Mouse (Mus musculus): Measurements from ENCODE around the gene Tubd1. TPM values are rescaled to one million over a fixed set of nuclear protein-coding genes. Genes with fewer than 3 reads are reported as not detected.

The Tubd1 gene
- polyA plus RNA-seq, 1 experiment: 6.2 TPM

DNA sequence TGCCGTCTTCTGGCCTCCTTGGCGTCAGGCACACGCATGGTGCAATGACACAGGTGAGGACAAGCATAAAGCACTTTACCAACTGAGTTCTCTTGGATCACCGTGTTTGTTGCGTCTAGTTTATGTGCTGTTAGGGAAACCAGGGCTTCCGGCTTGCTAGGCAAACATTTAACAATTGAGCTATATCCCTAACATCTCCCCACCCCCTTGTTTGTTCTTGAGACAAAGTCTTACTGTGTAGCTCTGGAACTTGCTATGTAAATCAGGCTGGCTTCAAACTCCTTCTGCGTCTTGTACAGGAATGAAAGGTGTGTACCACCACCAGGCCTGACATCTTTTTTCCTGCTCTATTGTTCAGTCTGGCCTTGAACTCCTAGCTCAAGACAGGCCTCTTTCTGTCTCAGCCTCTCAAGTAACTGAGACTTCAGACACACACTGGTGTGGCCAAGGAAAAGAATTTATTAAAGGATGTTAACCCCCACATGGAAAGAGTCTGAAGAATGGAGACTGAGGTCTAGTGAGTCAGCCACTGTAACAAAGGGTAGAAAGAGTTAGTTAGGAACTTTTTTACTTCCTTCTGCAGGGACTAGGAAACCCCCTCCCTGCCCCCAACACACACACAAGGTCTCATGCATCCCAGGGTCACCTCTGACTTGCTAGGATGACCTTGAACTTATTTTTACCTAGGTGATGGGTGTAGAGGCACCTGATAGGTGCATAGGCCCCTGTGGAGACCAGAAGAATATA lies 31.0 kb downstream of the Tubd1 start:
- H3K4me1 ChIP-seq (ENCODE audit: control insufficient read depth, insufficient read depth, low read length): peaks cover 58% of the 10 kb centered on the region
- peak overlapping the region; percentile 83 for H3K27ac ChIP-seq (ENCODE audit: insufficient read depth, low read depth, low read length)
- H3K4me3 ChIP-seq (ENCODE audit: insufficient read depth, low read length): no peak overlapping the region
- TF ChIP-seq CTCF (IDR thresholded peaks at IDR 0.05; ENCODE audit: low read depth, low read length): no peak
- TF ChIP-seq POLR2A (IDR thresholded peaks at IDR 0.05; ENCODE audit: borderline replicate concordance, low read depth, low read length): no peak

DNA sequence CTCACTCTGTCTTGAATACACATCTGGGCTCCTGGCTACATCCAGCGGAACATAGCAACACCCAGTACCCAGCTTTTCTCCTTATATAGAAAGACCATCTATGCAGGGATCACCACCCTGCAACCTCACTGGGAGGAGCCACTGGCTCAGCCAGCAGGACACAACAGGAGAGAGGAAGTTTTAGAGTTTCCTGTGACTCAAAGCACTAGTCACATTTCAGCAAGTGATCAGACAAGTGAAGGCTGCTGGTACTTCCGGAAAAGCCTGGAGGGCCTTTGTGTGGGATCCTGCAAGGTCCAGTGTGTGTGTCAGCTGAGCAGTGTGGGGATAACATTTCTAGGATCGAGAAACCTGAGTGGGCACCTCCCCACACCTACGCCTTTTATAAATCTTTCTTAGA lies 32.4 kb downstream of the Tubd1 start:
- H3K27ac ChIP-seq (ENCODE audit: insufficient read depth, low read depth, low read length): peak overlapping the region; percentile 96
- peaks cover 54% of the 10 kb centered on the region for H3K4me1 ChIP-seq (ENCODE audit: control insufficient read depth, insufficient read depth, low read length)
- TF ChIP-seq POLR2A (IDR thresholded peaks at IDR 0.05; ENCODE audit: borderline replicate concordance, low read depth, low read length): no peak
- no peak for TF ChIP-seq CTCF (IDR thresholded peaks at IDR 0.05; ENCODE audit: low read depth, low read length)
- H3K4me3 ChIP-seq (ENCODE audit: insufficient read depth, low read length): peak overlapping the region; percentile 20

DNA sequence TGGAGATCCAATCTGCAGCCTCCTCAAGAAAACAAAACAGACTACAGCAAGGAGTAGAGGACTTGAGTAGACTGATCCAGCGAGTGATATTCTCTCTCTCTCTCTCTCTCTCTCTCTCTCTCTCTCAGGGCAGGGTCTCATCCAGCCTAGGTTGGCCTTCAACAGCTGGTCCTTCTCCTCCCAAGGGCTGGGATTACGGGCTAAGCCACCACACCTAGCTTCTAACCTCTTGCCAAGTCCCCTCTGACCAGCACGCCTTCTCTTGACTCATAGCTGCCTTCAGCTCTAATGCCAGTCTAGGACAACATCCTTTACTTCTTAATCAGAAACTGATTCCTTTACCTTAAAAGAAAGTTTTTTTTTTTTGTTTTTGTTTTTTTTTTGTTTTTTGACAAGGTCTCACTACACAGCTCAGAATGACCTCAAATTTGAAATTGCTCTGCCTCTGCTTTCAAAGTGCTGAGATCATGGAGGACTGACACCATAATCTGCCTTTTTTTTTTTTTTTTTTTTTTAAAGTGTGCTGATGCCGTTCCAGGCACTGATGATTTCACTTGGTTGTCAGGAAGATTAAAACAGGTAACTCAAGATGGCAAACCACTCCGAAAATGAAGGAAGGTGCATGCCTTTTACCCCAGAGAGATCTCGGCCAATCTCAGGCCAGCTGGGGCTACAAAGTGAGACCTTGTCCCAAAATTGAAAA lies 33.5 kb downstream of the Tubd1 start:
- Histone ChIP-seq H3K4me1 (ENCODE audit: control insufficient read depth, insufficient read depth, low read length) (peaks cover 57% of the 10 kb centered on the region), H3K4me3 (ENCODE audit: insufficient read depth, low read length) (peak overlapping the region; percentile 45), H3K27ac (ENCODE audit: insufficient read depth, low read depth, low read length) (peak overlapping the region; percentile 96)
- TF ChIP-seq POLR2A (IDR thresholded peaks at IDR 0.05; ENCODE audit: borderline replicate concordance, low read depth, low read length): no peak
- no peak for TF ChIP-seq CTCF (IDR thresholded peaks at IDR 0.05; ENCODE audit: low read depth, low read length)

DNA sequence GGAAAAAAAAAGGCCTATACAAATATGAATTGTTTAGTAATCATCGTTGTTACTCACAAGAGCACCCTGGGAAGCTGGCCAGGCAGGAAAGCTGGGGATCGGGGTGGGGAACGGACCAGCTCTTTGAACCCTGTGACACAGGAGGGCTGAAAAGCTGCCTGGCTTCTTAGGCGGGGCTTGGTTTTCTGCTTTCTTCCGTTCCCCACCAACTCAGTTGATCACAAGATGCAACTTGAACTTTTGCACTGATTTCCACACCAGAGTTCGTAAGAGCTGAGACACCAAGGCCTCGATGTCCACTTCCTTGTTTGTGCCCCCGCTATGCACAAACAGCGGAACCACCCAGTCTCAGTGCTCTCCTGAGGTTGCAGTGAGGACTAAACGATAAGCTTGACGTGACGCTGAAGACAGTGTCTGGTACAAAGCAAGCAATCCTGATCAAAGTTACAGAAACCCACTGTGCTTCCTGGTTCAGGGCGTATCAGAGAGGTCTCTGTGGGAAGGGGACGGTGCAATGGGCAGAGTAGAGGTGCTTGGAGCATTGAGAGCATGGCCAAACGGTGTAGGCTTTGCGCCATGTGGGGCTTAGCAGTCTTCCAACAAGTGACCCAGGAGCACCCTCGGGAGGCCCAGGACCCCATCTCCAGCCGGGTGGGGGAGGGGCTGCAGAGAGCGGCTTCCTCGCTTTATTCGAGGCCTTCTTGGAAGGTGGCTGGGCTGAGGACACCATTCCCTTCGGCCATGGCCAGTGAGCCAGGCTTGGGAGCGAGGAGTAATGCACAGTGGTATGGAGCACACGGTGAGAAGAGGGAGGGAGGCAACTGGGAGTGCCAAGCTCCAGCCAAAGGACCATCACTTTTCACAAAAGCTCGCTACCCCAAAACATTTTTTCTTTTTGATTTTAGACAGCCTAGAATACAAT lies 34.3 kb downstream of the Tubd1 start:
- Histone ChIP-seq H3K4me3 (ENCODE audit: insufficient read depth, low read length) (peak overlapping the region; percentile 45), H3K4me1 (ENCODE audit: control insufficient read depth, insufficient read depth, low read length) (peaks cover 57% of the 10 kb centered on the region), H3K27ac (ENCODE audit: insufficient read depth, low read depth, low read length) (peak overlapping the region; percentile 96)
- TF ChIP-seq CTCF (IDR thresholded peaks at IDR 0.05; ENCODE audit: low read depth, low read length): no peak
- no peak for TF ChIP-seq POLR2A (IDR thresholded peaks at IDR 0.05; ENCODE audit: borderline replicate concordance, low read depth, low read length)

DNA sequence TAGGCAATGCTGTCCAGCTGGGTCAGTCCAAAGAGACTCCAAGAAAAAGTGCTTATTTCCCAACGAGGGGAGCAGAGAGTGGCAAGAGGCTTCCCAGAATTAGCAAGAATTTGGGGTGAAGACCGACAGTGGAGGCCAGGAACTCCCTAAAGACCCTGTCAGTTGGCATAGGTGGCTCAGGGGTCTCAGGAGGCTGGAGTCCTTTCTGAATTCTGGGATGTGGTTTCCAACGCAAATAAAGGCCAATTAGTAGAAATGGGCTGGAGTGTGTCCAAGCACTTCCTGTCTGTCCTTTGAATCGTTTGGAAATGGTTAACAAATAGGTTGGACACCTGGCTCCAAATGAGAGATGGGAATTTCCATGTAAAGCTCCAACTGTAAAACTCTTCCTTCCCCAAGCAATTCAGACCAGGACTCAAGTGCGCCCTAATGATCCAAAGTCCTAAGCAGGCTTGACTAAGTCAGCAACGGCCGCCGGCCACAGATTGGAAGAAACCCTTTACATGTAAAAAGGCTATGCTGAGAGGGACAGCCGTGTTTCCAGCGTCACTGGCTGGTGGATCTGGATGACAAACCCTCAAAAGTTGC lies 35.0 kb downstream of the Tubd1 start:
- TF ChIP-seq CTCF (IDR thresholded peaks at IDR 0.05; ENCODE audit: low read depth, low read length): no peak
- no peak for TF ChIP-seq POLR2A (IDR thresholded peaks at IDR 0.05; ENCODE audit: borderline replicate concordance, low read depth, low read length)
- Histone ChIP-seq H3K4me1 (ENCODE audit: control insufficient read depth, insufficient read depth, low read length) (peaks cover 57% of the 10 kb centered on the region), H3K27ac (ENCODE audit: insufficient read depth, low read depth, low read length) (peak overlapping the region; percentile 96), H3K4me3 (ENCODE audit: insufficient read depth, low read length) (no peak overlapping the region)

DNA sequence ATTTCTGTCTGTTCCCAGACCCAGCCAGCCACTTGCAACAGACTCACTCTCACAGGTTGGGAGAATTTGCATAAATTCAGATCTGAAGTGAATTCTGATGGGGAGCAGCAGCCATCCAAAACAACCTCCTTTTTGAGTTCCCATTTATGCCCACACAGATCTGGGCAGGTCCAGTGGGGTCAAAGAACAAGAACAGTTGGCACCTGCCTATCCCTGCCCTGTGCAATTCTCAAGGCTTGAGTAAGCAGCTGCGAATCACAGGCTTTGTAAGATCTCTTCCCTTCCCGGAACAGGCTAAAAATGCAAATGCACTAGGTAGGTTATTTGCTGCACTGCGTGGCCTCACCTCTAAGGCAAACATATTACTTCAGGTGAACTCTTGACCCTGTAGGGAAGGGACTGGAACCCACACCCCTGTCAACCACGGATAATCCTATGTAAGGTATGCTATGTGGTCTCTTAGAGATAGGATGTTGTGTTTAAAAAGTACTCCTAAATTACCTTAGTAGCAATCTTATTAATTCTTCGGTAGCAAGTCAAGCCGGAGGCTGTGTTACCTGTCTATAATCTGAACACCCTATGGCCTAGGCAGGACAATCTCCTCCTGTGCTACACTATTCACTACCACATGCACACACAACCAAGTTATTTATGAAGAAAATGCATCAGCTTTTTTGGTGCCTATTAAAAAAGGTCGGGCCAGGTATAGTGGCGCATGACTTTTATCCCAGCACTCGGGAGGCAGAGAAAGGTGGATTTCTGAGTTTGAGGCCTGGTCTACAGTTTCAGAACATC lies 35.7 kb downstream of the Tubd1 start:
- peaks cover 51% of the 10 kb centered on the region for H3K4me1 ChIP-seq (ENCODE audit: control insufficient read depth, insufficient read depth, low read length)
- peak overlapping the region; percentile 96 for H3K27ac ChIP-seq (ENCODE audit: insufficient read depth, low read depth, low read length)
- peak overlapping the region; percentile 51; the same call in 1 of the 2 replicates for H3K4me3 ChIP-seq (ENCODE audit: insufficient read depth, low read length)
- TF ChIP-seq CTCF (IDR thresholded peaks at IDR 0.05; ENCODE audit: low read depth, low read length): no peak
- TF ChIP-seq POLR2A (IDR thresholded peaks at IDR 0.05; ENCODE audit: borderline replicate concordance, low read depth, low read length): no peak

DNA sequence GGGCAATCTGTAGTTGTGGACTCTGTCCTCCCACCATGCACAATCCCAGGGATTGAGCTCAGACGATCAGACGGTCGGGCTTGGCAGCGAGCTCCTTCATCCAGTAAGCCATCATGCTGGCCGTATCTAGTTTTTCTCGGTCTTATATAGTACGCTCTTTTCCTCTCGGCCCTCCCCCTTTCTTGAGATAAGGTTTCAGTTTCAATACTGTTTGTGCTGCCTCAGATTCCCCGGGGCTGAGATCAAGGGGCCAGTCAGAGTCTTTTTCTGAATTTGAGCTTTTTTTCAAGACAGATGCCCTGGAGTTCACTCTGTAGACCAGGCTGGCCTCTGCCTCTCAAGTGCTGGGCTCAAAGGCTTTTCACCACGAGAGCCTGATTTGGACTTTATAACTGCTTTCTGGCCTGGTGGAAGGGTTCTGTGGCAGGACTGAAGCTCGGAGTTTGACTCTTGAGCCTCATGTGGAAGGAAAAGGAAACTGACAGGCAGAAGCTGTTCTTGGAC lies 36.5 kb downstream of the Tubd1 start:
- Histone ChIP-seq H3K27ac (ENCODE audit: insufficient read depth, low read depth, low read length) (peak overlapping the region; percentile 96), H3K4me3 (ENCODE audit: insufficient read depth, low read length) (peak overlapping the region; percentile 51), H3K4me1 (ENCODE audit: control insufficient read depth, insufficient read depth, low read length) (peaks cover 43% of the 10 kb centered on the region)
- TF ChIP-seq CTCF (IDR thresholded peaks at IDR 0.05; ENCODE audit: low read depth, low read length) (no peak), POLR2A (IDR thresholded peaks at IDR 0.05; ENCODE audit: borderline replicate concordance, low read depth, low read length) (no peak)

DNA sequence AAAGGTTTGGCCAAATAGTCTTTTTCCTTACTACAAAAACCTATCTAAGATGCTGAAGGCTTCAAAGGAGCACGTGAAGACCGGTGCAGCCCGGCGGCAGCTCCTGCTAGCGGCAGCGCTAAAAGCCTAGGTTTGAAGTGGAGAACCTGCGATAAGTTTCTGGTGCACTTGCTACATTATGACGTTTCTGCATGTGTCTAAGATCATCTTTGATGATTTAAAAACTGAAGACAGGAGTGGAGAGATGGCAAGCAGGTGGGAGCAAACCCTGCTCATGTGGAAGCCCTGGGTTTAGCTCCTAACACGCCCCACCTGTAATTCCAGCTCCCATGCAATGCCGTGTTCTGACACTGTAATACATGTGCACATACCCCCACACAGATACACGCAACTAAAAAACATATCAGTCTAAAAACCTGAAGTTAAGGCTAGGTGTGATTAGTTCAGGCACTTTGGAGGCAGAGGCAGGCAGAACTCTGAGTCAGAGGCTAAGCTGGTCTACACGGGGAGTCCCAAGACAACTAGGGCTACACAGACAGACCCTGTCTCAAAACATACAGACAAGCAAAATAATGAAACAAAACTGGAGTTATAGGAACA lies 37.3 kb downstream of the Tubd1 start:
- H3K4me1 ChIP-seq (ENCODE audit: control insufficient read depth, insufficient read depth, low read length): peaks cover 35% of the 10 kb centered on the region
- H3K4me3 ChIP-seq (ENCODE audit: insufficient read depth, low read length): peak overlapping the region; percentile 51; the same call in 1 of the 2 replicates
- TF ChIP-seq CTCF (IDR thresholded peaks at IDR 0.05; ENCODE audit: low read depth, low read length) (no peak), POLR2A (IDR thresholded peaks at IDR 0.05; ENCODE audit: borderline replicate concordance, low read depth, low read length) (0 out of 2 replicates have a peak, but pooled peaks have one; percentile 40)
- H3K27ac ChIP-seq (ENCODE audit: insufficient read depth, low read depth, low read length): peak overlapping the region; percentile 96

Measured in bone marrow macrophage, adult 2 months (primary cell).